Mouse (Mus musculus): ENCODE results near the gene Nrxn3. TPM values are rescaled to one million over a fixed set of nuclear protein-coding genes. Genes with fewer than 3 reads are reported as not detected.

The Nrxn3 gene
- total RNA-seq, 2 experiments from 2014 or later: 0.05 TPM; not detected in 1

DNA sequence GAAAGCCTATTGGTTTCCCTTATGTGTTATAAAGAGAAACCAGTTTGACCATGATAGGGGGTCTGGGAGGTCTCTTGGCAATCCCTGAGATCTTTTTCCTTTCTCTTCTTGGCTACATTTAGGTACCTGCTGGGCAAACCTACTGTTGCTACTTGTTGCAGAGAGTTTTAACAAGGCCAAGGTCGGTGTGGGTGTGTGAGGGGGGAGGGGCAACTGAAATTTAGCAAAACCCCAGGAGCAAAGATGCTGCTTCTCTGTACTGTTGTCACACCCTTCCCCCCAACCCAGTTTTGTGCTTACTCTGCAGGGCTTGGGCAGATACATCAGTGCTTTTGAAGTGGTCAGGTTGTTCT is 178.0 kb downstream of the Nrxn3 start:
- DNase-seq: no peak
- intact Hi-C loops (cut with DNase I): no loop called here
- Histone ChIP-seq H3K27ac (no peak overlapping the region), H3K4me3 (no peak overlapping the region)
- no peak for TF ChIP-seq CTCF (IDR thresholded peaks at IDR 0.05)

DNA sequence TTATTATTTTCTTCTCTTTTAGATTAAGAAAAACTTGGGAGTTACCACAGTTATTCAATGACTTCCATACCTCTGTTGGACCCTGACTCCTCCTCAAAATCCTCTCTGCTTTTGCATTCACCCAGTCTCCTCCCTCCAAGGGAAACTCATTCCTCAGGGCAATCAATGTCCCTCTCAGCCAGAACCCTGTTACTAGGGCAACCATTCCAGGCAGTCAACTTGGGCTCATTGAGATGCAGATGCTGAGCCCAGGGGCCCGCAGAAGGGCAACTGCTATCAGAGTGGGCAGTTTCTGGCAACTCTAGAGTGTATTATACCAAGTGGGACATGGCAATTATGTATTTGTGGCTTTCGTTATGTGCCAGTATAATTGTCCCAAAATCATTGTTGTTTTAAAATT is 188.1 kb downstream of the Nrxn3 start:
- TF ChIP-seq CTCF (IDR thresholded peaks at IDR 0.05): no peak
- intact Hi-C loops (cut with DNase I): no loop called here

GRCm38 (mm10) chr12:88916752-88917151 is 194.1 kb downstream of the Nrxn3 start:
- no peak overlapping the region for H3K27ac ChIP-seq
- no peak for DNase-seq
- H3K4me3 ChIP-seq: no peak overlapping the region
- no peak for TF ChIP-seq CTCF (IDR thresholded peaks at IDR 0.05)
- intact Hi-C loops (cut with DNase I): no loop called here

More for the DNA sequence above, 188.1 kb downstream of the Nrxn3 start:
- Histone ChIP-seq H3K27ac (no peak overlapping the region), H3K4me3 (no peak overlapping the region)
- no peak for DNase-seq

DNA sequence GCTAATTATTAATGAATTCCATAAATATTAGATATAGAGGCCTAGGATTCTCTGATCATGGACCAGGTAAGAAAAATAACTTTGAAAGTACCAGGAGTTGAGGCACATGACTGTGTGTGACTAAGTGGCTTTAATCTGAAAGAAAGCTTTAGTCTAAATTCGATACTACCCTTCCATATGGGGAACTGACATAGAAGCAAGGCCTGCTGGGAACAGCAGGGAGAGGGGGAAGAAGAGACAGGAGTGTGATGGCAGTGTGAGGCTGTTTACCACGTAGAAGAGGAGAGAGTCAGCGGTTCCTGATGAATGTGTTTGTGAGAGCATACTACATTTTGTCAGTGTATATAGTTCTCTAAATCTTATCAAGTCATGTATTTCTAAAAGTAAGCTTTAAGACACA is 202.2 kb downstream of the Nrxn3 start:
- TF ChIP-seq CTCF (IDR thresholded peaks at IDR 0.05): no peak
- Histone ChIP-seq H3K27ac (no peak overlapping the region), H3K4me3 (no peak overlapping the region)
- no peak for DNase-seq
- intact Hi-C loops (cut with DNase I): no loop called here

DNA sequence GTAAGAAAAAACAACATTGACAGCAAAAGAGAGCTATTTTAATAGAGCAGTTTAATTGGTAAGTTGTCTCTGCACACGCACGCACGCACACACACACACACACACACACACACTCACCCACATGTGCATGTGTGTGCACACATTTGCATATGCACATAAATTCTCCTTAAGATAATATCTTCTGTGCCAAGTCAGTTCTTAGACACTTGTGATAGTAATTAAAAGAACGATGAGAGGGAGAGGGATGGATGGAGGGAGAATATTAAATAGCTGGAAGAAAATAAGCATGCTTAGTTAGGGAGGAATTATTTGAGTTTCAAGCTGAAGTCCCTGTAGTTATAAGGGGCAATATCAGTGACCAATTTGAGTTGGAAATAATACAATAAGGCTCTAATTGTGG is 203.6 kb downstream of the Nrxn3 start:
- no peak overlapping the region for H3K27ac ChIP-seq
- TF ChIP-seq CTCF (IDR thresholded peaks at IDR 0.05): no peak
- intact Hi-C loops (cut with DNase I): no loop called here
- H3K4me3 ChIP-seq: no peak overlapping the region
- DNase-seq: no peak

DNA sequence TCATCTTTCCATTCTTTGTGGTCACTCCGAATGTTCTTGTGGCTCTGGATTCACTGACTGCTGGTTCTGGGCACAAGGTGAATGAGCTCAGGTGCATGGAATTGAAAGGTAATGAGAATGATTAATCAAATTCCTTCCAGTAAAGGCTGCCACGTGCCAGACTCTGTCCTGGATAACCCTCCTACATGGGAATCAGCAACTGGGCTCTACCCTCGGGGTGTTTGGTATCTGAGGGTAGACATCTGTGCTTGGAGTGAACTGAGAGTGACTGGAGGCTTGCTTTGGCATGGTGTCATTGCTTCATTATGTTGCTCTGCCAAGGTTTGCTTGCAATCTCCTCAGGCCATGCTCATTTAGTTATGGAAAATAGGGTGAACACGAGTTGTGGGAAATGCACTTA is 209.0 kb downstream of the Nrxn3 start:
- H3K27ac ChIP-seq: no peak overlapping the region
- no peak overlapping the region for H3K4me3 ChIP-seq
- DNase-seq: no peak
- no peak for TF ChIP-seq CTCF (IDR thresholded peaks at IDR 0.05)
- intact Hi-C loops (cut with DNase I): no loop called here

- intact Hi-C loops (cut with DNase I): no loop called here
- Histone ChIP-seq H3K27ac (no peak overlapping the region), H3K4me3 (no peak overlapping the region)
- no peak for TF ChIP-seq CTCF (IDR thresholded peaks at IDR 0.05)
- DNase-seq: no peak
Observed at GRCm38 (mm10) chr12:88939679-88940078, 217.0 kb downstream of the Nrxn3 start.

DNA sequence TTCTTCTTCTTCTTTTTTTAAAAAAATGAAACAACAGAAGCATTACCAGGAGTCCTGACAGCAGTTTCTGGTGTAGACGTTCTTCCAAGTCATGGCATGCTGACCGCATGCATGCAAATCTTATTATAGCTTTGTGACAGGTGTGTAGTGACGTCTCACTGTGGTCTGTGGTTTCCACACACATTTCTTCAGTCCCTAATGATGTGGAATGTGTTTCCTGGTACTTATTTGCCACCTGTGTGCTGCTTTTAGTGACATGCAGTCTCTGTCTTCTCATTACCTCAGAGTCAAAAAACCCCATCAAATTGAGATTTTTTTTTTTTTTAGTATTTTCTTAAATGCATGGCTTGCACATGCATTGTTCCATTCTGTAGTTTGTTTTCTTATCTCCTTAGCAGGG is 222.3 kb downstream of the Nrxn3 start:
- Histone ChIP-seq H3K4me3 (no peak overlapping the region), H3K27ac (no peak overlapping the region)
- no peak for DNase-seq
- intact Hi-C loops (cut with DNase I): no loop called here
- TF ChIP-seq CTCF (IDR thresholded peaks at IDR 0.05): no peak

- DNase-seq: no peak
- H3K4me3 ChIP-seq: no peak overlapping the region
- intact Hi-C loops (cut with DNase I): no loop called here
- no peak overlapping the region for H3K27ac ChIP-seq
- no peak for TF ChIP-seq CTCF (IDR thresholded peaks at IDR 0.05)
Observed at GRCm38 (mm10) chr12:88949870-88950269, 227.2 kb downstream of the Nrxn3 start.

DNA sequence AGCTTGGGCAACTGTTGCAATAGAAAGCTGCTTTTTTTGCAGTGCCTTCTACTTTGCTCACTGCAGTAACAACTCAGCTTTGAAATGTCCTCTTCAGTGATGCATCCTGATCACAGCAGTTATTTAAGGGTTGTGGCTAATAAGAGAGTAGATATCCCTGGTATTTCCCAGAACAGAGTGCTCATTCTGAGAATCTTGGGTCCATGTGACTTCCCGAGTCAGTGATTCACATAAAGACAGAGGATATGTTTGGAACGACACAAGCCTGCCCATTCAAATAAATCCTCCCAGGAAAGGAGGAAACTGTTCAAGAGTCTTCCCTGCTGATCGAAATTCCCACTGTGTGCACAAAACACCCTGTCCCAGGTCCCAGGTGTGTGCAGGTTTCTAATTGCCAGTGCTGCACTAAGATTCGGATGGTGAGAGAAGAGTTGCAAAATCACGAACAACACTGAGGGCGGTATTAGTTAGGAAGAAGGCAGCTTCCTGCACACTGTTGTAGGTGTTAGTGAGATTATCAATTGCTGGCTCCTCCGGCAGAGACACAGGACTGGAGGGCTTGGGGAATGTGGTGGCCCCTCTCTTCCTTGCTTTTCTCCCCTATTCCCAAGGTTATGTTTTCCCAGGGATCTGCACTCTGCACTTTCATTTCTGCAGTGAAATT is 230.4 kb downstream of the Nrxn3 start:
- Histone ChIP-seq H3K4me3 (no peak overlapping the region), H3K27ac (no peak overlapping the region)
- no peak for DNase-seq
- TF ChIP-seq CTCF (IDR thresholded peaks at IDR 0.05): no peak
- intact Hi-C loops (cut with DNase I): no loop called here

DNA sequence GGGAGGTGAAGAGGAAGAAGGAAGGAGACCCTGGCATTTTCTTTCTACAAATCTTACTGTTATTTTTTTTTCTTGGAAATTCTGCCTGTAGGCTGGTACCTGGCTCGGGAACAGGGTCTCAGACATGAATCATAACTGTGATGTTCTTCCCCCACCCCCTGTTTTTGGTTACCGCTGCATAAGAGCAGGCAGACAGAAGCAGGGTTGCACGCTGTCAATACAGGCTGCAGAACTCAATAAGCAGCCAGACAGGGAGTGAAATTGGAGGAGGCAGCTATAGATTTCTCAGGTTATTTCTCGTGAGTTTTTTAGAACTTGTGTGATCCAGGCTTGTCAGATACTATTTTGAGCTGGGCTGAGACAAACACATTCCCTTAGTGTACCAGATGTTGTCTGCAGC is 231.1 kb downstream of the Nrxn3 start:
- intact Hi-C loops (cut with DNase I): no loop called here
- DNase-seq: no peak
- TF ChIP-seq CTCF (IDR thresholded peaks at IDR 0.05): no peak
- H3K4me3 ChIP-seq: no peak overlapping the region
- H3K27ac ChIP-seq: no peak overlapping the region

- intact Hi-C loops (cut with DNase I): no loop called here
- no peak for DNase-seq
- TF ChIP-seq CTCF (IDR thresholded peaks at IDR 0.05): no peak
- H3K27ac ChIP-seq: no peak overlapping the region
- H3K4me3 ChIP-seq: no peak overlapping the region
Observed at GRCm38 (mm10) chr12:88957431-88957830, 234.8 kb downstream of the Nrxn3 start.

DNA sequence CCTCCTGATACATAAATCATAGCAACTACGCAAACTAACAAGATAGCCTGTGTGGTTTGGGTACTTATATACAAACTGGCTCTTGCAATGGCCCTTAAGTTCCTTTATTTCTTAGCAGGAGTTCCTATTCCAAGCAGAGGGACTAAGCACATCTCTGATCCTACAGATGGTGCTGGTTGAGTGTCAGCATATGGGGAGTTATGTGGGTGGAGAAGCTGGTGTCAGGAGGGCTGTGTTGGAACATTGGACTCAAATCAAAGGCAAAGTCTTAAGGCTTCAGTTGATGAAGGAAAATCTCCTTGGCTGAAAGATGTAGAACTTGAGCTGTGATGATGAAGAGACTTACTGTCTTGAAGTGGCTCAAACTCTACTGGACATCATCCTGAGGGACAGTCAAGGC is 238.1 kb downstream of the Nrxn3 start:
- DNase-seq: no peak
- TF ChIP-seq CTCF (IDR thresholded peaks at IDR 0.05): no peak
- Histone ChIP-seq H3K4me3 (no peak overlapping the region), H3K27ac (no peak overlapping the region)
- intact Hi-C loops (cut with DNase I): no loop called here

- DNase-seq: no peak
- intact Hi-C loops (cut with DNase I): no loop called here
- no peak for TF ChIP-seq CTCF (IDR thresholded peaks at IDR 0.05)
- Histone ChIP-seq H3K4me3 (no peak overlapping the region), H3K27ac (no peak overlapping the region)
Observed at GRCm38 (mm10) chr12:88966329-88966728, 243.7 kb downstream of the Nrxn3 start.
